Mouse (Mus musculus) A20 (cell line): Measurements from ENCODE around the gene Espnl.
A peak's percentile ranks its signal among the peaks of the same experiment; 100 is the strongest.

ENCODE experiments used
- DNase-seq: peaks from one replicate; pipeline ENCODE4 v3.0.0-alpha.2; 2011; ENCODE audit warnings: low read depth, low spot score

Espnl gene

DNA sequence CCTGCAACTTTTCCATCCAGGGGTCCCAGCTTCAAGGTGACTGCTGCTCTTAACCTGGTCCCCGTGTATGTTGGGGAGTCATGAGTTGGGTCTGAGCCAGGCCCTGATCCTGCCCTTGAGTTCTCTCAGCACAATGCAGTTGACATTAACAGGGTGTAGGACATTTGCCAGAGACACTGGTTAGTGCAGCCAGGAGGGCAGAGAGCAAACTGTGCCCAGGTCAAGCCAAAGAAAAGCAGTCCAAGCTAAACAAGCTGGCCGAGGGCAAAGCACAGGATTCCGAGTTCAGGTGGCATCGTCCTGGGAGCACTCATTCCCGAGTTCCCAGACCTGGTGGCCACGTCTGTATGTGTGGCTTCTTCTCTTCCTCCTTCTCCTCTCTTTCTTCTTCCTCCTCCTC lies 4.2 kb upstream of the Espnl start:
- DNase-seq, result no peak

DNA sequence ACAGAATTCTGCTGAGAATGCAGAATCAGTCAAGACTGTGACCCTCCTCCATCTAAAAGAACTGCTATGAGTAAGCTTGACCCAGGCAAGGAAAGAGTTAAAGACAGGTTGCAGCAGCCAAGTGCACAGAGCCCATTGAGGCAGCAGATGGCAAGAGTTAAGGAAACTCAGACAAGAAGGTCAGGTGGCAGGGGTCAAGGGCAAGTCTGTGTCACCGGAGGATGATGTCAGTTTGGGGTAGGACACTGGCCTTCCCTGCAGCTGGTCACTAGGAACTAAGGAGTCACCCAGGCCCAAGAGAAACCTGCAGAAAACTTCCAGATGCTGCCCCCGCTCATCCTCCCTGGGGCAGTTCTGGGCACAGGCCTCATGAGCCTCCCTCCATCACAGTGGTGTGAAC lies 2.8 kb downstream of the Espnl start:
- no peak for DNase-seq

DNA sequence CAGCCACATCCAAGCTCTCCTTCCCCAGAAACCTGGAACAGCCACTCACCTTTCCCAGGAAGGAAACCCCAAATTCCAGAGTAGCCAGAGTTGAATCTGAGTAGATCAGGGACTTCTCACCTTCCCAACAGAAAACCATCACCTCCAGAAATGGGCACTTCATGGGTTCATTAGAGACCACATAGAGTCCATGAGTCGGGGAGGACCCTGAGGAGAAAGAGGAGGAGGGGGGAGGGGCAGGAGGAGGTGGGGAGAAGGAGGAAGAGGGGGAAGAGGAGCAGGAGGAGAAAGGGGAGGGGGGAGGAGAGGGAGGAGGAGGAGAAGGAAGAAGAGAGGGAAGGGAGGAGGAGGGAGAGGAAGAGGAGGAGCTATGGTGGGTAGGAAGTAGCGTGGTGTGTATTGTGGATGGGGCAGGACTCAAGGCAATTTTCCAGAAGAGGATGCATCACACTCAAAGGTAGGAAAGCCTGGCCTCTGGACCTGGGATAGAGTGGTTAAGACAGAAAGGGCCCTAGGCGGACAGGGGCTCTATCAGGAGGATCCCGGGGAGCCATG lies 3.7 kb downstream of the Espnl start:
- no peak for DNase-seq

DNA sequence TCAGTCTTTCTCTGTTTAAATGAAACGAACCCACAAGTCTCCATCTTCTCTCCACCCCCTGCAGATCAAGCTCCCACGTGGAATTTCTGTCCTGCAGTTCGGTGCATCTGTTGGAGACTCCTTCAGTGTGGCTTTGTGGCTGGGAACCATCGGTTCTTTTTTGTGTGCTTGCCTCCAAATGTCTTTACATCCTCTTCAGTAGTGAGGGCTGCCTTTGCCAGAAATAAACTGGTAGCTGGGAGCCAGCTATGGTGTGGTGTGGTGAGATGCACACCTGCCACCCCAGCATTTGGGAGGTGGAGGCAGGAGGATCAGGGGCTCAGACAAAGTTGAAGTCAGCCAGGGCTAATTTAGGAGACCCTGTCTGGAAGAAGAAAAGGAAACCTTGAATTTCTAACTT lies 10.2 kb downstream of the Espnl start:
- DNase-seq, result no peak

DNA sequence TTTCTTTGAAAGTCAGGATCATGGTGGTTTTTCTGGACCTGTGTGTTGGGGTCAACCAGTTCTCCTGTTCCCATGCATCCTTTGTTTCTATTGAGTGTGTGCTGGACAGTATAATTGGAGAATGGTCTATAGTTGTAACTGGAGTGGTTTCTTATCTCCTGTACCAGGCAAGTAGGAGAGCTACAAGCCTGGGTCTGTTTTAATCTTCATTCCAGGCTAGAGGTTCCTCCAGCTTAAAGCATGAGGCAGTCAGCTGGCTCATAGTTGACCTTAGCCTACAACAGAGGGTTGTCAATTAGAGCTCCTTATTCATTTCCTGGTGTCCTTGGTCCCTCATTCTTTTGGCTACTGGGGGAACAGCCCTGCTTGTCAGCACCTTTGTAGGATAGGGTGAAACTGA lies 11.7 kb downstream of the Espnl start:
- no peak for DNase-seq

DNA sequence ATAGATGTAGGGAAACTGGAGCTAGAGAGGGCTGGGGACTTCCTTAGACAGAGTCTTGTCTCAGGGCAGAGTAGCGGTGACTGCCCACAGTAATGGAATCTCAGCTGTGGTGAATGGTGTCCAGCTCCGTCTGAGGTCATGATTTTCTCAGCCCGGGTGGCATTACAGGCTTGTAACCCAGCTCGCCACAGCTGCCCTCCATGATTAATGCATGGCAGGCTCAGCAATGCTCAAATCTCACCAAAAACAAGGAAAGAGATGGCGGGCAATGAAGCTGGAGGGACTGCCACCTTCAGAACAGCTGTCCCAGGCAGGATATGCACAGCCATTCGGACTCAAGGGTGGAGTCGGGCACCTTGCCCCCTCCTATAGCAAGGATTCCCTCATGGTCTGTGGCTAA lies 15.5 kb downstream of the Espnl start:
- no peak for DNase-seq

DNA sequence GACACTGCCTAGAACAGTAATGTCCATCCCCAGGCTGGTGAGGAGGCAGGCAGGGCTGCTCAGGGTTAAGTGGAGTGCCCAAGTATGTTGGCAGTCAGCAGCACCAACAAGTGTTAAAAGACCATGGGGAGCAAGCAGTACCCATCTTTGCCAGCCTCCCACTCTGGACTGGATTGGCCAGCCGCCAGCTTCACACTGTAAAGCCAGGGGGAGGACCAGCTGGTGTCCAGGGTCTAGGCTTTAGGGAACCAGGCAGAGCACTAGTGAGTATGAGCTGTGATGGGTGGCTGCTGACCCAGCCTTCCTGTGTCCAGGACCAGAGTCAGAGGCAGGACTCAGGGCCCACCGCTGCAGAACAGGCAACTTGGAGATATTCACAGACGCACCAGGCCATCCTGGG lies 22.1 kb downstream of the Espnl start:
- no peak for DNase-seq

DNA sequence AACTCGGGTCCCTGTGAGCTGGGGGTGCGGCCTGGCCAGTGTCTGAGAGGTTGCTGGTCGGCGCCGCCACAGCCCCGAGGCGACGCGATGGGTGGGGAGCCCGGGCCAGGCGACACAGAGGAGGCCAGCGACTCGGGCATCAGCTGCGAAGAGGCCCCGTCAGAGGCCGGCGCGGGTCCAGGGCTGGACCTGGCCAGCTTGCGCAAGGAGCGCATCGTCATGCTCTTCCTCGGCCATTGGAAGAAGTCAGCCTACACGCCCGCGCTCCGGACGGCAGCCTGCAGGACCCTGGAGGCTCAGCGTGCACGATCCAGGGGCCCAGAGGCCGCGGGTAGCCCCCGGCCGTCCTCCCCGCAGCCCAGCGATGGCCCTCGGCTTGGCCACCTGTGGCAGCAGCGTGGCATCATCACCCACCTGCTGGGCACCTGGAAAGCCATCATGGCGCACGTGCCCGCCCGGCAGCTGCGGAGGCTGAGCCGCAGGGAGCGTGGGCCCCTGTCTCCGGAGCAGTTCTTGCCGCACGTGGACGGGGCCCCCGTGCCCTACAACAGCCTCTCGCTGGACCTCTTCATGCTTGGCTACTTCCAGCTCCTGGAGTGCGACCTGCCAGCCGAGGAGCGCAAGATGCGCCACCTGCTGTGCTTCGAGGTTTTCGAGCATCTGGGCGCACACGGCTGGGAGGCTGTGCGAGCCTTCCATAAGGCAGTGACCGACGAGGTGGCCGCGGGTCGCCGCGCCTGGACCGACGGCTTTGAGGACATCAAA lies 23.2 kb downstream of the Espnl start:
- DNase-seq, result no peak

DNA sequence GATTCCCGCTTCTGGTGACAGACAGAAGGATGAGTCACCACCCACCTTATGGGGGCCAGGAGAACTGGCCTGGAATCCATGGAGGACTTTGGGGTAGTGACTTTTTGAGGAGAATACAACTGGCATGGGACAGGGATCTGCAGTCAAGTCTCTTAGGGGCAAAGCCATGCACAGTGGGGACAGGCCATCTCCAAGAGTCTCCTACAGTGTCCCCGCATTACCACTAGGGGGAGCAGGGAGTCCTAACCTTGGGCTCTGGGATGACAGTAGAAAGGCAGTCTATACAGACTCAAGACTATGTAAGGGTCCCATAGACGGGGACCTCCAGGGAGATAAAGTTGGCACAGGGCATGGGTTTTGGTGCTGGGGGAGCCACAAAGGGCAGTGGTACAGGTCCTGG lies 25.0 kb downstream of the Espnl start:
- DNase-seq, result peak; percentile 62

DNA sequence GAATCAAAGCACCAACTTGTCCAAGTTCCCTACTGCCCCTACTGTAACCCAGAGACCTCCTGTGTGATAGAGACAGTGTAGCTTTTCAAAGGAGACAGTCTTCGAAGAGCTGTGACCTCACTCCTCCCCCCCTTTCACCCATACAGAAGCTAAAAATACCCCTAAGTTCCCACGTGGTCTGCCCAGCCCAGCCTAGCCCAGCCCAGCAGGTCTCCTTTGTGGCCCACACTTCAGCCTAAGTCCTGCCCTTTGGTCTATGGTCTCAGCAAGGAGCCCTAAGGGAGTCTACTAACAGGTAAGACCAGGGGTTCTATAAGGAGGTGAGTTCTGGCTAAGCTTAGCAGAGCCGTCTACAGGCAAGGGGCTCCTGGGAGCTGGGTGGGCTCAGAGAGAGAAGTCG lies 29.0 kb downstream of the Espnl start, which contains the start of gene Klhl30:
Gene Klhl30, plus strand, starts transcription at position 176 of the 400 bp plus-strand sequence.
- no peak for DNase-seq

DNA sequence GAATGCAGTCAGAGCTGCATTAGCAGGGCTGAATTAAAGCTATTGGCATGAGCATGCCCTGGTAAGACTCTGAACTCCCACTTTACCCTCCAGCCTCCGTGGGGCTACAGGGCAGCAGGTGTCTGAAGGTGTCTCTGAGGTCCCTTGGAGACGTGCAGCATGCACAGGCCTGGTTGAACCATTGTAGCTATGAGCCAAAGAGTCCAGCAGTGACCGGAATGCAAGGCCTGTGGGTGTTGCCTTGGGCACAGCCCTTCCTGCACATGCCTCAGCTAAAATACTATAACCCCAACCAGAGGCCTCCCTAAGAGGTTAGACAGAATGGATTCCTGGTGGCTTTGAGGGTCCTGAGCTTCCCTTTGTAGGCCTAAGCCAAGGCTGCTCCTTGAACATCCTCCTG lies 29.4 kb downstream of the Espnl start:
- DNase-seq, result no peak

DNA sequence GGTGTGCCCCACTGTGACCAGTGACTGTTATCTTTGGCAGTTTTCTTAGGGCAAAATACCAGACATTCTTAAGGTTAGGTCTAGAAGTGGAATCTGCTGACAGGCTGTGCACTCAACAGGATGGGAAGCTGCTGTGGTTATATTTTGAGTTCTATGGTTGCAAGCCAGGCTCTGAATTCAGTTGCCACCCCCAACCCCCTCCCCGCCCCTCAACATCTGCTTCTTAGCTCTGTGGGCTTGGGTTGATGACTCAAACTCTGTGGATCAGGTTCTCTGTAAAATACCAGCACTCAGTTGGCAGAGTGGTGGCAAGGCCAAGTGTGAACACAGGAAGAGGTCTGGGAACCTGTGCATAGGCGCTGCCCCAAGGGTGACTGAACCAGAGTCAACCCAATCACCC lies 30.4 kb downstream of the Espnl start:
- no peak for DNase-seq

DNA sequence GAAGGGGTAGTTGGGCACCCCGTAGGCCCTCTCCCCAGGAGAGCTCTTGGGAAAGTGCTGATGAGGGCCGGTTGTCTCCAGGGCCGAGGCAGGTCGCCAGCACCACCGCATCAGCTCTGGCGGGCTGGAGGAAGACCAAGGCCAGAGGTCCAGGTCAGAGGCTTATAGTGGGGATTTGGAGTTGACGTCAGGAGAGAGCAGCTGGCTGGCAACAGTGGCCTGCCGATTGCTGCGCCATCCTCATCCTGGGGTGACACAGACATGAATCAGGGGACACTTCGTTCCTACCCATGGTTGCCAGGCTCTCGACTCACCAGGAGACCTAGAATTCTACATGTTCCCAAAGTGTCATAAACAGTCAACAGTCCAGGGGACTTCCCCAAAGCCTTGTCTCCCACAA lies 34.2 kb downstream of the Espnl start:
- no peak for DNase-seq

DNA sequence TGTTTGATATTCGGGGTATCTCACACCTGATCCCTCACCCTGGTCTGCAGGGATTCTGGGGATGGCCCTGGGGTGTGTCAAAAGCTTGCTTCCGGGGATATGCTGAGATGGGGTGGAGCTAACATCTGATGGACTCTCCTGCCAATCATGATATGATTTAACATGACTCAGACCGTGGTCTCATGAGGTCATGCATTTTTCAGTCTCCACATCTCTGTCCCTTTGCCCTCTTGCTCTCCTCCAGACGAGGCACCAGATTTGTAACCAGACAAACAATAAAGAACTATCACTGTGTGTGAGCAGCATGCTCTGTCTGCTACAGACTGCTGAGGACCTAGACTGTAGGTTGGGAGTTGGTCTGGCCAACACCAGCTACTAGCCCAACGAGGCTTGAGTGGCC lies 40.2 kb downstream of the Espnl start:
- no peak for DNase-seq

DNA sequence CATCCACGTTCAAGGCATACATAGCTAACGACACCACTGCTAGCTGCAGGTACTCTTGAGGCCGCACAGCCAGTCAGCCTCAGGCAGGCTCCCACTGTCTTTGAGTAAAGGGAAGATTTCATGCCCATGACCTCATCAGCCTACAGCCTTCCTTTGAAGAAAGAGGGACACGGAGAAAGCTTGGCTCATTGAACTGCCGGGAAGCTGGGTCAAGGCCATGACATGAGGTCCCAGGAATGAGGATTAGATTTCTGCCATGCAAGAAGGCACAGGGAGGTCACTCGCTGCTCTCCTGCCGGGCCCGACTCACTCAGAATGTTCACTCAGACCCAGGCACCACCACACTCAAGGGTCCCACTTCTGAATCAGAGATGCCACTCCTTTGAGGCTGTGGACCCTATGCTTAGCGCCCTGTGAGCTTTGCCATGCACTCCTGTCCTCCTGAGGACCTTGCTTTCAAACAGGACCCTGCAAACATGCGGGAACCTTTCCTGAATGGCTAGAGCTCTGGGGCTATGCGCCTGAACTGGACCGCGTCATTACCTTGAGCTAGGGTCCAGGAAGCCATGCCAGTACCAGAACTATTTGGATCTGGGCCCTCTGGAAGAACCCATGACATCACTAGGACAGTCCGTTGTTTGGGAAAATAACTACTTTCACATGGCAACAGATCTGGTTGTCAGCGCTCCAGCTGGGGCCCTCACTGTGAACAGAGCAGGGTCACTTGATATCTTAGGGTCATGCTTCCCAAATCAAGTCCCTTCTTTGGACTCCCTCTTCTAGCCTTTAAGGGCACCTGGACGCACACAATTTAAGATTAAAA lies 43.2 kb downstream of the Espnl start:
- DNase-seq, result no peak

DNA sequence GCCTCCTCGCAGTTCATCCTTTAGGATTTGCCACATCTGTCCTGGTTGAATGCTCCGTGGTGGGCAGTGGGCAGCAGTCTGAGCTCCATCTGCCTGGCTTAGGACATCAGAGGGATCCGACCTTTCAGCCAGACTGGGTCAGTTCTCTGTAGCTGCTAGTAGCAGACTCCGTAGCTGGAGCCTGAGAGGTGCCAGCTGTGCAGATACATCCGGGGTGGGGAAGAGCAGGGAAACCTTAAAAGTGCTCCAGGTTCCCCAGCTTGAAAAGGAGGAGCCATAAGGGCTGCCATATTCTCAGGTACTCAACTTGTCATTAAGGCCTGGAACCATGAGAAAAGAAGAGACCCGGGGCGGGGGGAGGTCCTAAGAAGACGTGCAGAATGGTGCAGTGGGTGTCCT lies 43.9 kb downstream of the Espnl start:
- no peak for DNase-seq

DNA sequence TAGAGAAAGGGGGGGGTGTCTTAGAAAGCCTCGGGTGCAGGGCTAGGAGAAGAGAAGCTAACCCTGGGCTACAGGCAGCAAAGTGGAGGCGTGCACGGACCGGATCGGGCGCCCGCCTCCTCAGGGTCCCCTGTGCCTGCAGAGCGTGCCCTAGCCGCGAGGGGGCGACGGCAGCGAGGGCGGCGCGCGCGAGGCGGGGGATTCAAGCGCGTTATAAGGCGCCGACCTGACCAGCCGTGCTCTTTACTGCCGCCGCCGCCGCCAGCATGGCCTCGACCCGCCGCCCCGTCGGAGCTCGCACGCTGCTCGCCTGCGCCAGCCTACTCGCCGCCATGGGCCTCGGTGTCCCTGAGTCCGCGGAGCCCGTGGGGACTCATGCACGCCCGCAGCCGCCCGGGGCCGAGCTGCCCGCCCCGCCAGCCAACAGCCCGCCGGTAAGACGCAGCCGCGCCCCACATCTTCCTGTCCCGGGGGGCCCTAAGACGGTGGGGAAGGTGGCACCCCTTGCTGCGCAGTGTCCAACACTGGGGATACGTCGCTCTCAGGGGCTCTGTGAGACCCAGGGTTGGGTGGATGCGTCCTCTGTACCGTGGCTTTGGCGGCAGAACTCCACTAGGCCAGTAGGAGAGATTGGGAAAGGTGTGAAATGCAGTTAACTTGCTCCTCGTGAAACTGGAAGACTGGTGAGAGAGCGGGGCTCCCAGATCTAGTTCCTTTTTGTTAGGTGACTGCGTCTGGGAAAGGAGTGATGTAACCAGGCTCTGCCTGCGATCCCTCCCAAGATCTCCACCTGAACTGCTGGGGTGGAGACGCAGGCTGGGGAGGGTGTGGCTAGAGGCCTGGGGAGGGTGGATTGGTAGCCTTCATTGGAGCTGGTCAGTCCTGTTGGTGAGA lies 44.6 kb downstream of the Espnl start, which contains the start of gene Erfe:
Gene Erfe, plus strand, starts transcription at position 216 of the 894 bp plus-strand sequence.
- peak; percentile 86 for DNase-seq

DNA sequence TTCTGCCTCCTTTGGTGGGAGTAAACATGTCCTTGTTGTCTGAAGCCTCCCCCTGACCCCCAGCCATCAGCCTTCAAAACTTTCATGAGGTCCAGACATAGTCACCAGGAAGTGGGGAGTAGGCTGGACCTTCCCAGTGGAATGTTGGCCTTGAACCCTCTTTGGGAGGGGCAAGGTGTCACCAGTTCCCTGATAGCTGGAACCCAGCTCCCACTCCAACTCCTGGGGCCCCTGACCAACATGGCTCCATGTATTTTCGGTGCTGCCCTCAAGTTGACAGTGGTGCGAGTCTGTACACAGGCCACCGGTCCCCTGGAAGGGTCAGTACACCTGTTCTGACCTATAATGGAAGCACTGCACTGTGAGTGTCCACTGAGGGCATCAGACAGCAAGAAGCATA lies 45.4 kb downstream of the Espnl start:
- no peak for DNase-seq

DNA sequence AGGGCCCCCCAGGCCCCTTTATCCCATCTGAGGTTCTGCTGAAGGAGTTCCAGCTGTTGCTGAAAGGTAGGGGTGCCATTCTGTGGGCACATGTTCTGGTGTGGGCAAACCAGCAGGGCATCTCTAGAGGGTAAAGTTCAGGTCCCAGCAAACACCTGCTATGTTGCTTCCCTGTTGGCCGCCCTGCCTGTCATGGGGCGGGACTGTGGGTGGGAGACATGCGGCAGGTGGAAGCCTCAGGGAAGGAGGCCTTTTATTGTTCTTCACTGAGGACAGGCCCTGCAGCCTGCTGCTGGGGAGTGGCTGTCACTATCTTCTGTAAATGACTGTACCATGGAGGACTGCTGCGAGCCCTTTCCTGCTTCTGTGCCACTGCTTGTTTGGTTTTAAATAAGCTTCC lies 47.5 kb downstream of the Espnl start:
- no peak for DNase-seq

DNA sequence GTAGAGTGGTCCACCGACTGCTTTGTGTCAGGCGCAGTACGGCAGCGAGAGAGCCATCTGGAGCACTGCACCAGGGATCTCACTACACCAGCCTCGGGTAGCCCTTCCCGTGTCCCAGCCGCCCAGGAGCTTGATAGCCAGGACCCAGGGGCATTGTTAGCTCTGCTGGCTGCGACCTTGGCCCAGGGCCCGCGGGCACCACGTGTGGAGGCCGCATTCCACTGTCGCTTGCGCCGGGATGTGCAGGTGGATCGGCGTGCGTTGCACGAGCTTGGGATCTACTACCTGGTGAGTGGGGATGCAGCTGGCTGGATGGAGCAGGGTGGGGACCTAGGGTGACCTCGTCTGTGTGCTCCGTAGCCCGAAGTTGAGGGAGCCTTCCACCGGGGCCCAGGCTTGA lies 48.2 kb downstream of the Espnl start:
- no peak for DNase-seq

DNA sequence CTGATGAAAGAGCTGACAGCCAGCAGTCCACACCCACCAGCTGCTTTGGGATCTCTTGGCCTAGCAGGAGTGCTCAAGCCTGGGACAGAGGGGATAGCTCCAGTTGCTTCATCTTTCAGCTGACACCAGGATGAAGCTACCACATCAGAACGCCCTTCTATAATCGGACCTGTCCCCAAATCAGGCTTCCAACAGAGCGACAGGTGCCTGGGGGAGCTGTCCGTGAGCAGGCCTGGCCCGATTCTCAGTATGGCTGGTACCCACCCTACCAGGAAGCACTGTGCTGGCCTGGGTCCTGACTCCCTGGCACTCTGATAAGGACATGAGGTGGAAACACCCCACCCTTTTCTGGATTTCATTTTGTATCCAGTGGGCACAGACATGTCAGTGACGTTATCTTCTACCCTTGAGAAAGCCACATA lies 51.5 kb downstream of the Espnl start:
- no peak for DNase-seq
